Comparison of ENCODE assay signal across 8 mouse cellular contexts in genomic region chr7:98837901-98838300, GRCm38 (mm10). TPM values are rescaled to one million over a fixed set of nuclear protein-coding genes. Genes with fewer than 3 reads are reported as not detected.
DNase-seq lines count a peak whose midpoint lies in the region; ATAC-seq and TF ChIP-seq lines count a peak whose summit lies in the region.

No protein-coding gene starts in this region.

- peak overlapping the region; percentile 52 for H3K4me3 ChIP-seq in forebrain, embryonic 10.5 days
- peak overlapping the region; percentile 55 to 64 for H3K4me3 ChIP-seq in heart, embryonic 14.5 days (ENCODE audit: control insufficient read depth in 1 of 2, insufficient read depth in 1 of 2, low read depth in 1 of 2, low read length in 2 of 2)
- H3K4me3 ChIP-seq in liver, embryonic 13.5 days (replicated peaks): 0 out of 2 replicates have a peak overlapping the region, but pooled peaks have one; percentile 44
- H3K4me3 ChIP-seq in neural tube, embryonic 12.5 days: peak overlapping the region; percentile 42; the same call in 1 of the 2 replicates
- peak overlapping the region; percentile 22; the same call in 1 of the 2 replicates for H3K4me3 ChIP-seq in testis, adult 2 months (ENCODE audit: control insufficient read depth, low read depth, low read length)

- H3K27me3 ChIP-seq in forebrain, embryonic 10.5 days (ENCODE audit: poor library complexity, severe bottlenecking): peaks cover 100% of the 10 kb centered on the region
- H3K27me3 ChIP-seq in heart, embryonic 14.5 days (ENCODE audit: control insufficient read depth, insufficient read depth, low read length): peaks cover 31% of the 10 kb centered on the region
- H3K27me3 ChIP-seq in liver, embryonic 13.5 days: peaks cover 99% of the 10 kb centered on the region
- H3K27me3 ChIP-seq in neural tube, embryonic 12.5 days (replicated peaks): peaks cover 90% of the 10 kb centered on the region
- no peaks in the 10 kb centered on the region; the same call in 1 of the 2 replicates for H3K27me3 ChIP-seq in testis, adult 2 months (ENCODE audit: control insufficient read depth, insufficient read depth, low read length)

- no peak for TF ChIP-seq POLR2A in brain, embryonic 14.5 days (IDR thresholded peaks at IDR 0.05; ENCODE audit: borderline replicate concordance, extremely low read depth, insufficient read depth, insufficient read length, poor library complexity, severe bottlenecking)
- no peak for TF ChIP-seq POLR2A in testis, adult 2 months (IDR thresholded peaks at IDR 0.05; ENCODE audit: control insufficient read depth, low read depth, low read length)

- ATAC-seq in heart, embryonic 14.5 days (ENCODE audit: insufficient number of reproducible peaks, insufficient read depth, low FRiP score, low read depth): 0 out of 2 replicates have a peak, but pooled peaks have one; percentile 28
- no peak for ATAC-seq in liver, embryonic 13.5 days (ENCODE audit: low read depth)
- peak; percentile 59 for ATAC-seq in neural tube, embryonic 12.5 days (ENCODE audit: low FRiP score, low read depth)

- peak overlapping the region; percentile 70 for H3K9ac ChIP-seq in heart, embryonic 14.5 days (ENCODE audit: low read length)
- H3K9ac ChIP-seq in liver, embryonic 13.5 days: no peak overlapping the region
- H3K9ac ChIP-seq in neural tube, embryonic 12.5 days: no peak overlapping the region

- peaks cover 80% of the 10 kb centered on the region for H3K4me1 ChIP-seq in forebrain, embryonic 10.5 days
- peaks cover 46 to 67% of the 10 kb centered on the region in 2 experiments for H3K4me1 ChIP-seq in heart, embryonic 14.5 days (ENCODE audit: control insufficient read depth in 2 of 2, insufficient read depth in 2 of 2, low read length in 2 of 2)
- peaks cover 28% of the 10 kb centered on the region for H3K4me1 ChIP-seq in liver, embryonic 13.5 days (replicated peaks)
- peaks cover 52% of the 10 kb centered on the region for H3K4me1 ChIP-seq in neural tube, embryonic 12.5 days
- peaks cover 26% of the 10 kb centered on the region for H3K4me1 ChIP-seq in testis, adult 2 months (ENCODE audit: control insufficient read depth, insufficient read depth, low read length)

- H3K36me3 ChIP-seq in forebrain, embryonic 10.5 days (replicated peaks): no peaks in the 10 kb centered on the region
- H3K36me3 ChIP-seq in heart, embryonic 14.5 days (ENCODE audit: control insufficient read depth, insufficient read depth, low read length): no peaks in the 10 kb centered on the region
- H3K36me3 ChIP-seq in liver, embryonic 13.5 days: no peaks in the 10 kb centered on the region
- H3K36me3 ChIP-seq in neural tube, embryonic 12.5 days: no peaks in the 10 kb centered on the region
- H3K36me3 ChIP-seq in testis, adult 2 months (ENCODE audit: control insufficient read depth, insufficient read depth, low read length): no peaks in the 10 kb centered on the region

- no peak overlapping the region for H3K27ac ChIP-seq in forebrain, embryonic 10.5 days
- no peak overlapping the region for H3K27ac ChIP-seq in heart, embryonic 14.5 days (replicated peaks in 1 of 2; ENCODE audit: control insufficient read depth in 1 of 2, insufficient read depth in 1 of 2, low read depth in 2 of 2, low read length in 2 of 2)
- H3K27ac ChIP-seq in liver, embryonic 13.5 days: no peak overlapping the region
- H3K27ac ChIP-seq in neural tube, embryonic 12.5 days: no peak overlapping the region
- H3K27ac ChIP-seq in testis, adult 2 months (ENCODE audit: control insufficient read depth, insufficient read depth, low read depth, low read length): no peak overlapping the region

- peak; percentile 82 for TF ChIP-seq CTCF in brain, embryonic 14.5 days (IDR thresholded peaks at IDR 0.05; ENCODE audit: borderline replicate concordance, extremely low read depth, insufficient read depth, insufficient read length)
- TF ChIP-seq CTCF in testis, adult 2 months (IDR thresholded peaks at IDR 0.05; ENCODE audit: control insufficient read depth, insufficient read depth, insufficient replicate concordance, low read depth, low read length): no peak; the same call in 1 of the 2 replicates

- no peaks in the 10 kb centered on the region for H3K9me3 ChIP-seq in forebrain, embryonic 10.5 days
- H3K9me3 ChIP-seq in heart, embryonic 14.5 days (ENCODE audit: control insufficient read depth, low read length): no peaks in the 10 kb centered on the region
- no peaks in the 10 kb centered on the region for H3K9me3 ChIP-seq in liver, embryonic 13.5 days (replicated peaks)
- no peaks in the 10 kb centered on the region for H3K9me3 ChIP-seq in neural tube, embryonic 12.5 days

- peak; percentile 70 for DNase-seq in CD4-positive helper T cell, adult 2 months (ENCODE audit: low read depth, low spot score)
- peak; percentile 92 for DNase-seq in brain, embryonic 14.5 days (ENCODE audit: low read depth)
- DNase-seq in forebrain, embryonic 10.5 days (ENCODE audit: extremely low spot score, low spot score): peak; percentile 81
- DNase-seq in kidney, postnatal 10 days: peak; percentile 93
- DNase-seq in liver, embryonic 13.5 days: peak; percentile 26

- under 1% methylated on average over 17 of the region's 17 CpGs for WGBS in forebrain, embryonic 10.5 days
- under 1% methylated on average over 17 of the region's 17 CpGs for WGBS in heart, embryonic 14.5 days
- WGBS in liver, embryonic 13.5 days (ENCODE audit: insufficient replicate concordance): 1% methylated on average over 17 of the region's 17 CpGs
- 1% methylated on average over 17 of the region's 17 CpGs for WGBS in neural tube, embryonic 12.5 days

- peak overlapping the region; percentile 97 for H3K4me2 ChIP-seq in heart, embryonic 14.5 days (ENCODE audit: low read length)
- H3K4me2 ChIP-seq in liver, embryonic 13.5 days: peak overlapping the region; percentile 62
- peak overlapping the region; percentile 88 for H3K4me2 ChIP-seq in neural tube, embryonic 12.5 days (replicated peaks)

RNA-seq across cellular contexts. Expression of gene Wnt11, which starts 3.0 kb away (rescaled TPM):
- polyA plus RNA-seq in brain, embryonic 14.5 days (2012; rRNA removed): 5.4 and 6.2 TPM in 2 replicates
- polyA plus RNA-seq in forebrain, embryonic 10.5 days (2016; fragmentation: Nextera tagmentation; extraction: Ambion mirVana): 0.17 and 0.32 TPM in 2 replicates
- polyA plus RNA-seq in heart, embryonic 14.5 days (2014; fragmentation: Nextera tagmentation; extraction: Ambion mirVana): 13.5 and 14.7 TPM in 2 replicates
- 0.84 and 1.1 TPM in 2 replicates for polyA plus RNA-seq in liver, embryonic 13.5 days (2015; fragmentation: Nextera tagmentation; extraction: Ambion mirVana)
- polyA plus RNA-seq in neural tube, embryonic 12.5 days (2016; fragmentation: Nextera tagmentation; extraction: Ambion mirVana): 7.2 and 9.4 TPM in 2 replicates
- polyA plus RNA-seq in testis, adult 2 months (2012; rRNA removed): 0.80 and 1.2 TPM in 2 replicates

Comparison
In these comparisons a context has a peak if more than half of its experiments do, and no peak if none do; other contexts are left out.
1. DNase-seq: peak in every context shown above with its lines; median percentile 93 in kidney, postnatal 10 days; 92 in brain, embryonic 14.5 days; 81 in forebrain, embryonic 10.5 days; 70 in CD4-positive helper T cell, adult 2 months; 26 in liver, embryonic 13.5 days.